Mouse (Mus musculus): ENCODE data around the gene Synrg.

The Synrg gene

GRCm38 (mm10) chr11:84078601-84079000 lies 114.4 kb downstream of the Synrg start:
- DNase-seq = no peak

DNA sequence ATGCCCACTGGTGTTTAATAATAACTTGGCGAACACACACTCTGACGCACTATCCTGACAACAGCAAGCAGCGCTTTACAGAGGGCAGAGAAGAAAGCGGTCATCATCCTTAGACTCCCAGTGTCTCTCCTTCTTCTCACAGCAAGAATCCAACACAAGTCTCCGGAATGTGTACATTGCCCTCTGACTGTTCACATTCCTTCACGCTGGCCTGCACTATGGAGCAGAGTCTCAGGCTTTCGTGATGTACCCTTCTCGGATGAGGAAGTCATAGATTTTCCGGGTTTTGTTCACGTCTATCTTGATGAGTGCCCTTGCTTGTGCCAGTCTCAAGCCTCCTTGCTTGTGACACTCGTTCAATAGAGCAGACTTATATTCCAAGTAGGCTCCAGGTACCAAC lies 115.1 kb downstream of the Synrg start:
- no peak for DNase-seq

- no peak for DNase-seq
Observed at GRCm38 (mm10) chr11:84079887-84080286, 115.7 kb downstream of the Synrg start.

DNA sequence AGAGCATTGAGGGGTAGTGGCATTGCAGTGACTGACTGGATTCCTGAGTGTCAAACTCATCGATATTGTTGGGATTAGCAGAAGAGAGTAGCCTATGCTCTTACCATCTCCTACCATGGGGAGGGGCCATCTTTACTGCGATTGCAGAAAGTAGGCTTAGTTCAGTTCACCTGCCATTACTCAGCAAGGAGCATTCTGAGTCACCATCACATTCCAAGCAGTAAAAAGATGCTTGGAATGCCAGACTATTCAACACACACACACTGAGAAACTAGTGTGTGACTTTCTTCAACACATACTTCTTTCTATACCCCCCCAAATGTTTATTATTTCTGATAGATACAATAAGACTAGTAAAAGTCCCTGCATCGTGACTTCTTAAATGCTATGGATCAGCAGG lies 116.1 kb downstream of the Synrg start:
- DNase-seq = no peak

DNA sequence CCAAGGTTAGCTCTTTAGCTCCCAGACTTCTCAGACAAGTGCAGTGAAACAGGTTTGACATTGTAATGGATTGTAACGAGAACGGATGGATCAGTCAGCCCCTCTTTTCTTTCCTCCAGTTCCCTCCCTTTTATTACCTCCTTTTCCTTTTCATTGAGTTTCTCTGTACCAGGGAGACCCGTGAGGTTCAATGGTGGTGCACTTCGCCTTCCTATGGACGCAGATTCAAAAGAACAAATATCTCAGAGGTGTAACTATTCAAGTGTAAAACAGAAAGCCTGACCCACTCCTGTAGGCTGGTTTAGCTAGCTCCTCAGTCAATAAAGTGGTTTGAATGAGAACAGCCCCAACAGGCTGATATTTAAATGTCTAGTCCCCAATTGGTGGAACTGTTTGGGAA lies 117.7 kb downstream of the Synrg start:
- no peak for DNase-seq

- DNase-seq = no peak
Observed at GRCm38 (mm10) chr11:84090572-84090971, 126.3 kb downstream of the Synrg start.
